Comparison of ENCODE assay signal across 8 mouse cellular contexts in genomic region chr3:62506488-62507205, GRCm38 (mm10). TPM values are rescaled to one million over a fixed set of nuclear protein-coding genes. Genes with fewer than 3 reads are reported as not detected.
A peak's percentile ranks its signal among the peaks of the same experiment; 100 is the strongest.
DNase-seq lines count a peak whose midpoint lies in the region; ATAC-seq lines count a peak whose summit lies in the region.

Gene Dhx36, minus strand, starts transcription at chr3:62507004.

- H3K9me3 ChIP-seq in heart, embryonic 10.5 days: no peaks in the 10 kb centered on the region
- no peaks in the 10 kb centered on the region for H3K9me3 ChIP-seq in kidney, embryonic 15.5 days (replicated peaks)

- H3K27me3 ChIP-seq in heart, embryonic 10.5 days (ENCODE audit: insufficient read depth, poor library complexity, severe bottlenecking): peaks cover 3% of the 10 kb centered on the region; the same call in 1 of the 2 replicates
- no peaks in the 10 kb centered on the region for H3K27me3 ChIP-seq in kidney, embryonic 15.5 days

- peak; percentile 97 to 98 for DNase-seq in B cell, adult 2 months
- peak; percentile 99 for DNase-seq in brain, adult 2 months (ENCODE audit: low read depth, low spot score)
- peak; percentile 96 for DNase-seq in heart, embryonic 10.5 days (ENCODE audit: low spot score)
- peak; percentile 92 for DNase-seq in liver
- DNase-seq in spleen, postnatal 4 days (ENCODE audit: low spot score in 2 of 2): peak; percentile 91 to 95

- H3K27ac ChIP-seq in heart, embryonic 10.5 days: peak within 1 kb of the TSS; percentile 98
- H3K27ac ChIP-seq in kidney, embryonic 15.5 days: peak within 1 kb of the TSS; percentile 96

- H3K4me1 ChIP-seq in heart, embryonic 10.5 days: peaks cover 7% of the 10 kb centered on the region
- H3K4me1 ChIP-seq in kidney, embryonic 15.5 days: peaks cover 9% of the 10 kb centered on the region

- peak within 1 kb of the TSS; percentile 62 for H3K4me2 ChIP-seq in kidney, embryonic 15.5 days

- peaks cover 3% of the 10 kb centered on the region; the same call in 1 of the 2 replicates for H3K36me3 ChIP-seq in heart, embryonic 10.5 days
- peaks cover 5% of the 10 kb centered on the region for H3K36me3 ChIP-seq in kidney, embryonic 15.5 days

- under 1% methylated on average over 66 of the region's 66 CpGs for WGBS in heart, embryonic 10.5 days
- WGBS in kidney, embryonic 15.5 days: under 1% methylated on average over 66 of the region's 66 CpGs

- ATAC-seq in erythroblast, adult 5-6 weeks (replicated peaks; ENCODE audit: low FRiP score, poor library complexity, severe bottlenecking): peak; percentile 100
- ATAC-seq in kidney, embryonic 15.5 days (replicated peaks; ENCODE audit: low FRiP score): peak; percentile 99
- peak; percentile 98 for ATAC-seq in monocyte, adult 5-6 weeks (replicated peaks; ENCODE audit: insufficient number of reproducible peaks, low FRiP score, low TSS enrichment, poor library complexity, severe bottlenecking)

- peak within 1 kb of the TSS; percentile 92 for H3K9ac ChIP-seq in kidney, embryonic 15.5 days

- H3K4me3 ChIP-seq in heart, embryonic 10.5 days: peak within 1 kb of the TSS; percentile 92
- H3K4me3 ChIP-seq in kidney, embryonic 15.5 days (replicated peaks): peak within 1 kb of the TSS; percentile 94

RNA-seq across cellular contexts. Expression of gene Dhx36, which starts in this region (rescaled TPM):
- total RNA-seq in erythroblast, adult 5-6 weeks (2015; ENCODE audit: low replicate concordance): 17.3 and 19.2 TPM in 2 replicates
- 17.1 and 19.1 TPM in 2 replicates for total RNA-seq in erythroblast, adult 5-6 weeks (2017; ENCODE audit: low replicate concordance)
- polyA plus RNA-seq in heart, embryonic 10.5 days (2016; fragmentation: Nextera tagmentation; extraction: Ambion mirVana): 20.0 and 27.6 TPM in 2 replicates
- polyA plus RNA-seq in kidney, embryonic 15.5 days (2015; fragmentation: Nextera tagmentation; extraction: Ambion mirVana): 30.2 TPM in 2 replicates
- total RNA-seq in monocyte, adult 5-6 weeks (2017): 57.8 to 65.3 TPM (median 58.7 TPM) in 3 replicates

Comparison
In these comparisons a context has a peak if more than half of its experiments do, and no peak if none do; other contexts are left out.
1. Peak in every context shown above with its lines: DNase-seq, ATAC-seq, H3K4me3 ChIP-seq and H3K27ac ChIP-seq.